Mouse (Mus musculus) forelimb bud, embryonic 11.5 days (tissue): ENCODE measurements at regions not wholly inside any gene's neighbourhood (a gene's known extent, or its start where the extent isn't known, plus 50 kb on each side); places are given as distances from the start of the nearest gene placed in this dataset.
"Not testable (repeated sequence)": the region's sequence is repeated elsewhere in the genome, so short reads cannot be mapped to it uniquely, and the experiment has no call there.

Source experiments
- DNase-seq: peaks from one replicate; pipeline ENCODE4 v3.0.0-alpha.2; 2012; ENCODE audit warnings: low read depth, low spot score

GRCm38 (mm10) chr16:69937514-69938194, 74.1 kb upstream of the Speer2 start:
- DNase-seq: no peak

- DNase-seq: no peak
These were observed 80.1 kb upstream of the Speer2 start for GRCm38 (mm10) chr16:69943635-69944034.

GRCm38 (mm10) chr16:69948783-69949182, 85.2 kb upstream of the Speer2 start:
- no peak for DNase-seq

- DNase-seq: no peak
These were observed 85.8 kb upstream of the Speer2 start for GRCm38 (mm10) chr16:69949339-69949738.

- DNase-seq: no peak
These were observed 88.0 kb upstream of the Speer2 start for GRCm38 (mm10) chr16:69951581-69951980.

GRCm38 (mm10) chr16:69966561-69966960, 103.0 kb upstream of the Speer2 start:
- not testable (repeated sequence) for DNase-seq

GRCm38 (mm10) chr16:69979813-69980527, 116.4 kb upstream of the Speer2 start:
- DNase-seq: peak; percentile 67

- DNase-seq: no peak
These were observed 120.8 kb upstream of the Speer2 start for GRCm38 (mm10) chr16:69984320-69984719.

- no peak for DNase-seq
These were observed 128.4 kb upstream of the Speer2 start for GRCm38 (mm10) chr16:69991907-69992470.

GRCm38 (mm10) chr16:69992715-69993114, 129.2 kb upstream of the Speer2 start:
- no peak for DNase-seq

GRCm38 (mm10) chr16:70006863-70007262, 143.3 kb upstream of the Speer2 start:
- DNase-seq: no peak

- no peak for DNase-seq
These were observed 153.4 kb upstream of the Speer2 start for GRCm38 (mm10) chr16:70016980-70017379.

GRCm38 (mm10) chr16:70019564-70019963, 156.0 kb upstream of the Speer2 start:
- DNase-seq: no peak

- DNase-seq: no peak
These were observed 157.9 kb upstream of the Speer2 start for GRCm38 (mm10) chr16:70021436-70021835.

- peak; percentile 5 for DNase-seq
These were observed 165.1 kb upstream of the Speer2 start for GRCm38 (mm10) chr16:70028649-70029048.

GRCm38 (mm10) chr16:70045547-70045946, 182.0 kb upstream of the Speer2 start:
- DNase-seq: no peak

- DNase-seq: no peak
These were observed 182.5 kb upstream of the Speer2 start for GRCm38 (mm10) chr16:70046009-70046408.

GRCm38 (mm10) chr16:70049850-70050249, 186.3 kb upstream of the Speer2 start:
- no peak for DNase-seq

- DNase-seq: no peak
These were observed 207.9 kb upstream of the Speer2 start for GRCm38 (mm10) chr16:70071471-70071870.

GRCm38 (mm10) chr16:70073740-70074139, 210.2 kb upstream of the Speer2 start:
- peak; percentile 16 for DNase-seq

GRCm38 (mm10) chr16:70079497-70079896, 216.0 kb upstream of the Speer2 start:
- no peak for DNase-seq

GRCm38 (mm10) chr16:70091291-70091690, 222.5 kb upstream of the Gbe1 start:
- DNase-seq: no peak

- DNase-seq: no peak
These were observed 221.8 kb upstream of the Gbe1 start for GRCm38 (mm10) chr16:70091963-70092362.
